Mouse (Mus musculus): ENCODE measurements around the gene Olfr462.

DNA sequence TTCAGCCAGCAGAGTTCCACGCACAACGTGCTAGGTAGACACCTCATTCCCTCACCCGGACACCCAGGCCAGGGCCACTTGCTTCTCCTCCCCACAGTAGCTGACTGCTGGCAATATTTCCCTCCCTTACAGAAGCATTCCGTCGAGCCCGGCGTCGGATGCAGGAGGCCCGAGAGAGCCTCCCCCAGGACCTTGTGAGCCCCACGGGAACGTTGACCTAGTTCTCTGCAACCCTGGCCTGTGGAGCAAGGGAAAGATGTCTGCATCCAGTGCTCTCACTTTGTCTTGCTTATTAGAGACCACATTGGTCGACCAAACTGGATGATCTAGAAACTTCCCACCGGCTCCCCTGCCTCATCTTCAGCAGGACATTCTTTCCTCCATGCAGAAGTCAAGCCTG lies 29.3 kb downstream of the Olfr462 start:
- TF ChIP-seq CTCF (IDR thresholded peaks at IDR 0.05; ENCODE audit: low read depth) (no peak), EP300 (IDR thresholded peaks at IDR 0.05; ENCODE audit: low read depth) (no peak)
